Mouse (Mus musculus): ENCODE data around the gene Ate1. TPM values are rescaled to one million over a fixed set of nuclear protein-coding genes. Genes with fewer than 3 reads are reported as not detected.

Ate1 gene
- total RNA-seq, 2 experiments from 2014 or later, result 23.6 to 26.4 TPM

DNA sequence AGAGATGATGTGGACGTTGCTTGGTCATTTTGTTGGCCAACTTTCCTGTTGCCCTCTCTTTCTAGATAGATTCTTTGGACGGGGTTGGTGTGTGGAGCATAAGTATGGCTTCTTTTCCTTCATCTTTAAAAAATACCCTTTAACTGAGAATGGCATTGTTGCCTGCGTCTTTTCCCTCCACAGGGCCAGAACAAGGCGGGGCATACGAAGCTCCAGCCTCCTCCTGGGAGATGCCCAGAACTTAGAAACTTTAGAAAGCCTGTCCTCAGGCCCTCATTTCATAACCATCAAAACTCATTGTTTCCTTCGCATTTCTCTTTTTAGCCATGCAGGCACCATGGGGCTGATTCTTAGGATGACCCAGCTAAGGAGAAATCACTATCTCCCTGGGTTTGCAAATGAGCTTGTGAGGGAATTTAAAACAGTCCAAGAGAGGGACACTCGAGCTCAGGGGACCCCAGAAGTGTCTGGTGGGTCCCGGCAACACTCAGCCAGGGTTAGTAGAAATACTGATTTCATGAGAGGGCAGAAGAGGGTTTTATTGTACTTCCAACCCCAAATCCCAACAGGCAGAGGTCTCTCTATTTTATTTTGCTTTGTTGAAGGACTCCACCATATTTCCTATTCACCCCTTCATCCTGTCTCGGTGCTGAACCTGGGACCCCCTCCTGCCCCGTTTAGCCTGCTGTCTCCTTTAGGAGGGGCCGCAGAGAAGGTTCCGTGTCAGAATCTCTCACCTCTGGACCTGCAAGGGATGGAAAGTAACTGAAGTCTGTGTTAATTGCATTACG lies 151.9 kb downstream of the Ate1 start:
- DNase-seq, result no peak
- intact Hi-C loops (cut with DNase I; ENCODE audit: low total_unique reads), result no loop called here

- intact Hi-C loops (cut with DNase I; ENCODE audit: low total_unique reads), result no loop called here
- DNase-seq, result no peak
These were observed 152.7 kb downstream of the Ate1 start for GRCm38 (mm10) chr7:130367222-130368035.

GRCm38 (mm10) chr7:130365711-130366110 lies 154.5 kb downstream of the Ate1 start:
- intact Hi-C loops (cut with DNase I; ENCODE audit: low total_unique reads), result no loop called here
- DNase-seq, result no peak

Other genes with a start within 250 kb of the Ate1 start
- 10 to 100 TPM; 30.3 to 30.6 TPM for gene Nsmce4a, start 52.7 kb upstream of the Ate1 start, total RNA-seq (2021)
- gene Tacc2, start 57.1 kb upstream of the Ate1 start, total RNA-seq (2021), result 100 to 1,000 TPM; 227 to 381 TPM

Measured in gastrocnemius, postnatal 14 days (tissue).